ENCODE assay signal across 21 mouse cellular contexts in genomic region chr1:170898413-170899075, GRCm38 (mm10). TPM values are rescaled to one million over a fixed set of nuclear protein-coding genes. Genes with fewer than 3 reads are reported as not detected.
A peak's percentile ranks its signal among the peaks of the same experiment; 100 is the strongest.
DNase-seq lines count a peak whose midpoint lies in the region; ATAC-seq and TF ChIP-seq lines count a peak whose summit lies in the region.
"Had no signal": no experiment of that assay in that cellular context is flagged by ENCODE, and none has a peak within 500 bp of the region (broad histone marks: within the 10 kb centered on the region; RNA-seq: fewer than 3 reads in every experiment).

No protein-coding gene starts in this region.

- no peak overlapping the region for H3K4me2 ChIP-seq in liver, embryonic 16.5 days (ENCODE audit: low read depth, low read length)
- H3K4me2 ChIP-seq in liver, embryonic 12.5 days, result no peak overlapping the region
- no peak overlapping the region for H3K4me2 ChIP-seq in forebrain, embryonic 13.5 days
- H3K4me2 ChIP-seq: embryonic facial prominence, embryonic 13.5 days had no signal

- TF ChIP-seq POLR2A in bone marrow, adult 2 months (IDR thresholded peaks at IDR 0.05; ENCODE audit: borderline replicate concordance, control insufficient read depth, low read depth, low read length), result no peak

- peak; percentile 26 to 38 for DNase-seq in B cell, adult 2 months
- no peak for DNase-seq in cerebellum, adult 8-10 months
- DNase-seq in thymus, postnatal 25 days, result no peak
- DNase-seq: adrenal gland, adult 2 months; cerebellum, adult 2 months; forebrain, postnatal 0 days; gastrocnemius, adult 2 months; kidney, adult 2 months; kidney, postnatal 25 days; midbrain, embryonic 14.5 days had no signal

- no peak overlapping the region for H3K9ac ChIP-seq in liver, embryonic 16.5 days (ENCODE audit: low read depth, low read length)
- H3K9ac ChIP-seq in liver, embryonic 12.5 days, result no peak overlapping the region
- no peak overlapping the region for H3K9ac ChIP-seq in forebrain, embryonic 13.5 days
- H3K9ac ChIP-seq: embryonic facial prominence, embryonic 13.5 days; forebrain, postnatal 0 days had no signal

- 37% methylated on average over 16 of the region's 16 CpGs for WGBS in liver, embryonic 16.5 days (ENCODE audit: insufficient replicate concordance)
- WGBS in liver, embryonic 12.5 days (ENCODE audit: insufficient replicate concordance), result 37% methylated on average over 16 of the region's 16 CpGs
- WGBS in bone marrow, adult 2 months, result 52% methylated on average over 16 of the region's 16 CpGs
- WGBS in forebrain, embryonic 13.5 days, result 80% methylated on average over 16 of the region's 16 CpGs

- TF ChIP-seq CTCF in bone marrow, adult 2 months (IDR thresholded peaks at IDR 0.05; ENCODE audit: control insufficient read depth, insufficient read depth, low read length), result no peak

- no peak overlapping the region for H3K27ac ChIP-seq in liver, embryonic 16.5 days (ENCODE audit: low read length)
- no peak overlapping the region for H3K27ac ChIP-seq in liver, embryonic 12.5 days
- peak overlapping the region; percentile 33; the same call in 1 of the 2 replicates for H3K27ac ChIP-seq in bone marrow, adult 2 months (ENCODE audit: control insufficient read depth, insufficient read depth, low read depth, low read length, poor library complexity)
- no peak overlapping the region for H3K27ac ChIP-seq in forebrain, embryonic 13.5 days
- H3K27ac ChIP-seq: embryonic facial prominence, embryonic 13.5 days; gastrocnemius, adult 2 months; heart, adult 2 months had no signal

- H3K36me3 ChIP-seq in liver, embryonic 16.5 days (ENCODE audit: control insufficient read depth, insufficient read depth), result no peaks in the 10 kb centered on the region
- no peaks in the 10 kb centered on the region for H3K36me3 ChIP-seq in liver, embryonic 12.5 days
- no peaks in the 10 kb centered on the region for H3K36me3 ChIP-seq in forebrain, embryonic 13.5 days (ENCODE audit: poor library complexity, severe bottlenecking)
- H3K36me3 ChIP-seq: embryonic facial prominence, embryonic 13.5 days had no signal

- peak; percentile 24; the same call in 1 of the 2 replicates for ATAC-seq in liver, embryonic 16.5 days (ENCODE audit: low read depth)
- no peak for ATAC-seq in liver, embryonic 12.5 days
- peak; percentile 67 for ATAC-seq in megakaryocyte, adult 5-6 weeks (ENCODE audit: poor library complexity, severe bottlenecking)
- ATAC-seq in forebrain, embryonic 13.5 days, result no peak
- ATAC-seq: forebrain, postnatal 0 days had no signal

- no peaks in the 10 kb centered on the region for H3K9me3 ChIP-seq in liver, embryonic 16.5 days (replicated peaks; ENCODE audit: control insufficient read depth, low read length)
- no peaks in the 10 kb centered on the region for H3K9me3 ChIP-seq in liver, embryonic 12.5 days (replicated peaks)
- H3K9me3 ChIP-seq in forebrain, embryonic 13.5 days (replicated peaks), result no peaks in the 10 kb centered on the region
- H3K9me3 ChIP-seq: embryonic facial prominence, embryonic 13.5 days had no signal

- peaks cover 5% of the 10 kb centered on the region; the same call in 1 of the 2 replicates for H3K4me1 ChIP-seq in liver, embryonic 16.5 days (ENCODE audit: control insufficient read depth, low read depth, low read length)
- peaks cover 4% of the 10 kb centered on the region for H3K4me1 ChIP-seq in liver, embryonic 12.5 days
- H3K4me1 ChIP-seq in bone marrow, adult 2 months (ENCODE audit: control insufficient read depth, insufficient read depth, low read length), result peaks cover 3% of the 10 kb centered on the region; the same call in 1 of the 2 replicates
- H3K4me1 ChIP-seq in forebrain, embryonic 13.5 days, result no peaks in the 10 kb centered on the region
- H3K4me1 ChIP-seq: embryonic facial prominence, embryonic 13.5 days had no signal

- H3K4me3 ChIP-seq in liver, embryonic 16.5 days (ENCODE audit: low read depth, low read length), result no peak overlapping the region
- no peak overlapping the region for H3K4me3 ChIP-seq in liver, embryonic 12.5 days
- no peak overlapping the region for H3K4me3 ChIP-seq in bone marrow, adult 2 months (replicated peaks; ENCODE audit: control insufficient read depth, low read depth, low read length)
- H3K4me3 ChIP-seq in forebrain, embryonic 13.5 days, result no peak overlapping the region
- H3K4me3 ChIP-seq: embryonic facial prominence, embryonic 13.5 days; gastrocnemius, adult 2 months; heart, adult 2 months had no signal

- H3K27me3 ChIP-seq in liver, embryonic 16.5 days (ENCODE audit: control insufficient read depth, insufficient read depth, low read depth, low read length), result peaks cover 7% of the 10 kb centered on the region; the same call in 1 of the 2 replicates
- peaks cover 26% of the 10 kb centered on the region for H3K27me3 ChIP-seq in liver, embryonic 12.5 days (replicated peaks)
- H3K27me3 ChIP-seq in forebrain, embryonic 13.5 days, result 0 out of 2 replicates have a peak, but pooled peaks cover 4% of the 10 kb centered on the region

RNA-seq across cellular contexts. Expression of gene Dusp12, which starts 13.2 kb away (rescaled TPM):
- 20.5 and 21.4 TPM in 2 replicates for polyA plus RNA-seq in liver, embryonic 16.5 days (2015; fragmentation: Nextera tagmentation; extraction: Ambion mirVana)
- 25.7 and 27.3 TPM in 2 replicates for polyA plus RNA-seq in liver, embryonic 12.5 days (2016; fragmentation: Nextera tagmentation; extraction: Ambion mirVana)
- 7.5 and 18.2 TPM in 2 replicates for polyA plus RNA-seq in bone marrow, adult 2 months (2011; ENCODE audit: insufficient read depth, insufficient read length, low replicate concordance, missing spikeins)
- 7.5 and 10.3 TPM in 2 replicates for total RNA-seq in megakaryocyte, adult 5-6 weeks (2015)
- 5.2 and 5.4 TPM in 2 replicates for total RNA-seq in megakaryocyte, adult 5-6 weeks (2017)
- polyA plus RNA-seq in forebrain, embryonic 13.5 days (2015; fragmentation: Nextera tagmentation; extraction: Ambion mirVana), result 28.9 and 30.0 TPM in 2 replicates

RNA-seq across cellular contexts. Expression of gene Gm26620, which starts 13.7 kb away (rescaled TPM):
- polyA plus RNA-seq in liver, embryonic 16.5 days (2015; fragmentation: Nextera tagmentation; extraction: Ambion mirVana), result 0.42 and 0.44 TPM in 2 replicates
- polyA plus RNA-seq in liver, embryonic 12.5 days (2016; fragmentation: Nextera tagmentation; extraction: Ambion mirVana), result 0.46 and 0.50 TPM in 2 replicates
- polyA plus RNA-seq in bone marrow, adult 2 months (2011; ENCODE audit: insufficient read depth, insufficient read length, low replicate concordance, missing spikeins), result 2.4 and 4.4 TPM in 2 replicates
- total RNA-seq in megakaryocyte, adult 5-6 weeks (2015), result 1.2 TPM in 1 of 2 replicates, not detected in the other
- total RNA-seq in megakaryocyte, adult 5-6 weeks (2017), result not detected in 2 replicates
- 0.34 TPM in 1 of 2 replicates, not detected in the other for polyA plus RNA-seq in forebrain, embryonic 13.5 days (2015; fragmentation: Nextera tagmentation; extraction: Ambion mirVana)
- total RNA-seq: common myeloid progenitor, adult 5-6 weeks had no signal
- polyA plus RNA-seq: hindbrain, embryonic 11.5 days had no signal

RNA-seq across cellular contexts. Expression of gene Fcrlb, which starts 14.2 kb away (rescaled TPM):
- polyA plus RNA-seq in liver, embryonic 16.5 days (2015; fragmentation: Nextera tagmentation; extraction: Ambion mirVana), result 0.06 and 0.07 TPM in 2 replicates
- polyA plus RNA-seq in liver, embryonic 12.5 days (2016; fragmentation: Nextera tagmentation; extraction: Ambion mirVana), result 0.10 and 0.13 TPM in 2 replicates
- polyA plus RNA-seq in bone marrow, adult 2 months (2011; ENCODE audit: insufficient read depth, insufficient read length, low replicate concordance, missing spikeins), result not detected in 2 replicates
- total RNA-seq in megakaryocyte, adult 5-6 weeks (2015), result not detected in 2 replicates
- not detected in 2 replicates for total RNA-seq in megakaryocyte, adult 5-6 weeks (2017)
- polyA plus RNA-seq in forebrain, embryonic 13.5 days (2015; fragmentation: Nextera tagmentation; extraction: Ambion mirVana), result 0.14 TPM in 1 of 2 replicates, not detected in the other
- total RNA-seq: adrenal gland, adult 2 months; common myeloid progenitor, adult 5-6 weeks; forebrain, postnatal 0 days; gastrocnemius, adult 2 months; heart, adult 2 months had no signal
- polyA plus RNA-seq: embryonic facial prominence, embryonic 13.5 days; heart, adult 2 months; heart, postnatal 0 days; hindbrain, embryonic 11.5 days had no signal

RNA-seq across cellular contexts. Expression of gene Fcrla, which starts 28.8 kb away (rescaled TPM):
- polyA plus RNA-seq in liver, embryonic 16.5 days (2015; fragmentation: Nextera tagmentation; extraction: Ambion mirVana), result 0.67 and 1.3 TPM in 2 replicates
- polyA plus RNA-seq in liver, embryonic 12.5 days (2016; fragmentation: Nextera tagmentation; extraction: Ambion mirVana), result 0.21 and 0.23 TPM in 2 replicates
- polyA plus RNA-seq in bone marrow, adult 2 months (2011; ENCODE audit: insufficient read depth, insufficient read length, low replicate concordance, missing spikeins), result 18.2 and 44.1 TPM in 2 replicates
- 1.3 and 3.2 TPM in 2 replicates for total RNA-seq in megakaryocyte, adult 5-6 weeks (2015)
- 0.40 and 2.7 TPM in 2 replicates for total RNA-seq in megakaryocyte, adult 5-6 weeks (2017)
- not detected in 2 replicates for polyA plus RNA-seq in forebrain, embryonic 13.5 days (2015; fragmentation: Nextera tagmentation; extraction: Ambion mirVana)
- total RNA-seq: common myeloid progenitor, adult 5-6 weeks; forebrain, postnatal 0 days; gastrocnemius, adult 2 months; left cerebral cortex, postnatal 14 days had no signal
- polyA plus RNA-seq: embryonic facial prominence, embryonic 13.5 days; hindbrain, embryonic 11.5 days; midbrain, embryonic 14.5 days had no signal

RNA-seq across cellular contexts. Expression of gene Atf6, which starts 31.0 kb away (rescaled TPM):
- polyA plus RNA-seq in liver, embryonic 16.5 days (2015; fragmentation: Nextera tagmentation; extraction: Ambion mirVana), result 6.4 and 6.9 TPM in 2 replicates
- 9.6 and 10.6 TPM in 2 replicates for polyA plus RNA-seq in liver, embryonic 12.5 days (2016; fragmentation: Nextera tagmentation; extraction: Ambion mirVana)
- 3.8 and 7.7 TPM in 2 replicates for polyA plus RNA-seq in bone marrow, adult 2 months (2011; ENCODE audit: insufficient read depth, insufficient read length, low replicate concordance, missing spikeins)
- total RNA-seq in megakaryocyte, adult 5-6 weeks (2015), result 35.9 and 38.4 TPM in 2 replicates
- total RNA-seq in megakaryocyte, adult 5-6 weeks (2017), result 35.1 and 39.4 TPM in 2 replicates
- polyA plus RNA-seq in forebrain, embryonic 13.5 days (2015; fragmentation: Nextera tagmentation; extraction: Ambion mirVana), result 6.6 and 8.2 TPM in 2 replicates

Comparison
In these comparisons a context has a peak if more than half of its experiments do, and no peak if none do; other contexts are left out.
1. ATAC-seq: peak in liver, embryonic 16.5 days (single experiment) and megakaryocyte, adult 5-6 weeks (single experiment); none in liver, embryonic 12.5 days (single experiment) and forebrain, embryonic 13.5 days (single experiment).
2. DNase-seq: peak in B cell, adult 2 months (2 of 2); none in cerebellum, adult 8-10 months (single experiment) and thymus, postnatal 25 days (single experiment).